Mouse (Mus musculus): Measurements from ENCODE around the gene Selenow.

- TF ChIP-seq CTCF (IDR thresholded peaks at IDR 0.05; ENCODE audit: borderline replicate concordance, insufficient read depth, low read length) (no peak), POLR2A (IDR thresholded peaks at IDR 0.05; ENCODE audit: low read depth, low read length) (no peak)
These were observed 6.0 kb downstream of the Selenow start for GRCm38 (mm10) chr7:15916134-15916723.

Measured in embryonic fibroblast, embryonic 13.5 days (primary cell).